Mouse (Mus musculus) MEL (cell line): ENCODE measurements around the gene Lrba. TPM values are rescaled to one million over a fixed set of nuclear protein-coding genes. Genes with fewer than 3 reads are reported as not detected.

Experiments used
- DNase-seq: peaks from one replicate; pipeline ENCODE4 v3.0.0; 2011; ENCODE audit warnings: low read depth, low spot score
- H3K27ac ChIP-seq: 2 replicates; pipeline ENCODE4 v1.5.1; 2012; ENCODE audit warnings: low read depth, mild to moderate bottlenecking, control low read depth, low read length, moderate library complexity; ENCODE audit not compliant: control insufficient read depth
- H3K27me3 ChIP-seq, 2 experiments: fragments of 150-350 bp in 1 of 2; sonication (generic) in 1 of 2; 2 replicates each; pipeline ENCODE4 v1.6.1; 2012; ENCODE audit warnings: low read length in 2 of 2, mild to moderate bottlenecking in 2 of 2, improper control_type of control experiment in 1 of 2, moderate library complexity in 1 of 2; ENCODE audit not compliant: insufficient read depth in 2 of 2, control insufficient read depth in 1 of 2
- H3K36me3 ChIP-seq, 2 experiments: 2 replicates each; pipeline ENCODE4 v1.6.1; 2012 to 2014; ENCODE audit warnings: low read length in 2 of 2, improper control_type of control experiment in 1 of 2, inconsistent platforms in 1 of 2, mild to moderate bottlenecking in 1 of 2; ENCODE audit not compliant: insufficient read depth in 2 of 2, control insufficient read depth in 1 of 2
- H3K4me1 ChIP-seq, 2 experiments: fragments of 150-350 bp in 1 of 2; sonication (generic) in 1 of 2; 2 replicates each; pipeline ENCODE4 v1.6.1; 2012; ENCODE audit warnings: low read length in 2 of 2, improper control_type of control experiment in 1 of 2, mild to moderate bottlenecking in 1 of 2; ENCODE audit not compliant: insufficient read depth in 2 of 2, control insufficient read depth in 1 of 2
- H3K4me3 ChIP-seq, 2 experiments: fragments of 150-350 bp in 1 of 2; sonication (generic) in 1 of 2; 2 replicates each; pipeline ENCODE4 v1.5.1; 2012; ENCODE audit warnings: low read depth in 2 of 2, low read length in 2 of 2, mild to moderate bottlenecking in 2 of 2, moderate library complexity in 2 of 2, control low read depth in 1 of 2, improper control_type of control experiment in 1 of 2; ENCODE audit not compliant: control insufficient read depth in 1 of 2, insufficient read depth in 1 of 2
- H3K79me2 ChIP-seq: 2 replicates; pipeline ENCODE4 v1.6.1; 2012; ENCODE audit warnings: mild to moderate bottlenecking, low read length, moderate library complexity; ENCODE audit not compliant: control insufficient read depth, poor library complexity, insufficient read depth
- H3K9ac ChIP-seq: 2 replicates; pipeline ENCODE4 v1.6.1; 2012; ENCODE audit warnings: low read depth, mild to moderate bottlenecking, control low read depth, low read length, moderate library complexity; ENCODE audit not compliant: control insufficient read depth, poor library complexity, severe bottlenecking
- H3K9me3 ChIP-seq: fragments of 150-350 bp; sonication (generic); replicated peaks from 2 replicates; pipeline ENCODE4 v1.6.1; 2012; ENCODE audit warnings: mild to moderate bottlenecking, low read length, improper control_type of control experiment, moderate library complexity; ENCODE audit not compliant: insufficient read depth
- BHLHE40 ChIP-seq: IDR thresholded peaks from 2 replicates; pipeline ENCODE4 v1.6.1; 2012; ENCODE audit warnings: low read depth, mild to moderate bottlenecking, inconsistent platforms, low read length, improper control_type of control experiment, borderline replicate concordance
- HCFC1 ChIP-seq: IDR thresholded peaks from 2 replicates; pipeline ENCODE4 v1.6.1; 2012; ENCODE audit warnings: low read depth, mild to moderate bottlenecking, inconsistent platforms, low read length, improper control_type of control experiment, moderate library complexity
- JUND ChIP-seq: IDR thresholded peaks from 2 replicates; pipeline ENCODE4 v1.6.1; 2011; ENCODE audit warnings: low read depth, mild to moderate bottlenecking, improper control_type of control experiment, low read length
- MAX ChIP-seq: IDR thresholded peaks from 2 replicates; pipeline ENCODE4 v1.6.1; 2011; ENCODE audit warnings: low read length, improper control_type of control experiment
- MAZ ChIP-seq: IDR thresholded peaks from 2 replicates; pipeline ENCODE4 v1.6.1; 2012; ENCODE audit warnings: low read depth, mild to moderate bottlenecking, inconsistent platforms, low read length, improper control_type of control experiment
- MXI1 ChIP-seq: IDR thresholded peaks from 2 replicates; pipeline ENCODE4 v1.6.1; 2011; ENCODE audit warnings: mild to moderate bottlenecking, low read depth, low read length, improper control_type of control experiment
- MYB ChIP-seq: IDR thresholded peaks from 2 replicates; pipeline ENCODE4 v1.6.1; 2011; ENCODE audit warnings: mild to moderate bottlenecking, low read depth, low read length, improper control_type of control experiment
- MYC ChIP-seq: IDR thresholded peaks from 2 replicates; pipeline ENCODE4 v1.6.1; 2011; ENCODE audit warnings: low read depth, mild to moderate bottlenecking, low read length, improper control_type of control experiment, moderate library complexity
- NELFE ChIP-seq: IDR thresholded peaks from 2 replicates; pipeline ENCODE4 v1.6.1; 2011; ENCODE audit warnings: low read depth, low read length, improper control_type of control experiment
- NRF1 ChIP-seq: IDR thresholded peaks from 2 replicates; pipeline ENCODE4 v1.6.1; 2014; ENCODE audit warnings: low read depth, mild to moderate bottlenecking, inconsistent platforms, low read length, improper control_type of control experiment, moderate library complexity; ENCODE audit not compliant: poor library complexity, insufficient read depth, severe bottlenecking
- POLR2AphosphoS2 ChIP-seq: IDR thresholded peaks from 2 replicates; pipeline ENCODE4 v1.6.1; 2011; ENCODE audit warnings: low read length, improper control_type of control experiment
- RAD21 ChIP-seq: IDR thresholded peaks from 2 replicates; pipeline ENCODE4 v1.6.1; 2011; ENCODE audit warnings: mild to moderate bottlenecking, low read depth, low read length, improper control_type of control experiment
- SIN3A ChIP-seq: IDR thresholded peaks from 2 replicates; pipeline ENCODE4 v1.6.1; 2012; ENCODE audit warnings: low read length, improper control_type of control experiment, inconsistent platforms
- TBP ChIP-seq: IDR thresholded peaks from 2 replicates; pipeline ENCODE4 v1.8.0; 2011; ENCODE audit warnings: low read depth, low read length, improper control_type of control experiment
- UBTF ChIP-seq: IDR thresholded peaks from 2 replicates; pipeline ENCODE4 v1.6.1; 2012; ENCODE audit warnings: low read depth, mild to moderate bottlenecking, inconsistent platforms, low read length, improper control_type of control experiment, moderate library complexity, borderline replicate concordance; ENCODE audit not compliant: insufficient read depth
- ZC3H11A ChIP-seq: IDR thresholded peaks from 2 replicates; pipeline ENCODE4 v1.6.1; 2012; ENCODE audit warnings: low read depth, mild to moderate bottlenecking, inconsistent platforms, low read length, improper control_type of control experiment
- ZMIZ1 ChIP-seq: IDR thresholded peaks from 2 replicates; pipeline ENCODE4 v1.6.1; 2012; ENCODE audit warnings: low read depth, mild to moderate bottlenecking, inconsistent platforms, low read length, improper control_type of control experiment, moderate library complexity
- polyA plus RNA-seq, 2 experiments: library from polyadenylated mRNA; stranded (reverse) in 1 of 2; unstranded in 1 of 2; fragments of >175 nt in 1 of 2; fragments of >200 nt in 1 of 2; gene quantifications; 2 replicates each; pipeline versions ENCODE4 v1.2.1 to v1.2.4; 2012; ENCODE audit warnings: low replicate concordance in 2 of 2, low read depth in 1 of 2; ENCODE audit not compliant: insufficient read length in 2 of 2, insufficient read depth in 1 of 2, missing spikeins in 1 of 2
- total RNA-seq: library from RNA; depleted of rRNA; stranded (reverse); fragments of 300-350 nt; gene quantifications from 2 replicates; pipeline ENCODE4 v1.2.3, GENCODE M21; 2012

The Lrba gene
- total and polyA plus RNA-seq, 3 experiments, result 10.9 to 17.9 TPM; not detected in 1

GRCm38 (mm10) chr3:86812689-86813088, 588.2 kb downstream of the Lrba start (continued):
- TF ChIP-seq RAD21, result peak; percentile 95

- H3K4me1 ChIP-seq, result no peaks in the 10 kb centered on the region
- no peak for TF ChIP-seq SIN3A
- TF ChIP-seq MYB, result no peak
- TF ChIP-seq MXI1, result no peak
- TF ChIP-seq NELFE, result no peak
- no peak for TF ChIP-seq BHLHE40
- no peak for TF ChIP-seq ZMIZ1
- TF ChIP-seq MAZ, result no peak
- no peak for TF ChIP-seq HCFC1
- no peak for TF ChIP-seq NRF1
- no peak for TF ChIP-seq JUND
- TF ChIP-seq MAX, result no peak
- TF ChIP-seq MYC, result no peak
- TF ChIP-seq TBP, result no peak
- TF ChIP-seq, all 39 proteins: peak for 0
- DNase-seq, result no peak
- Histone ChIP-seq H3K4me3 (no peak overlapping the region), H3K27me3 (peaks cover 0 to 9% of the 10 kb centered on the region in 2 experiments; a peak in 3 of 4 replicates), H3K9ac (no peak overlapping the region), H3K27ac (no peak overlapping the region), H3K79me2 (no peaks in the 10 kb centered on the region), H3K36me3 (no peaks in the 10 kb centered on the region), H3K9me3 (no peaks in the 10 kb centered on the region)
Observed at GRCm38 (mm10) chr3:86818001-86818585, 593.6 kb downstream of the Lrba start.

GRCm38 (mm10) chr3:86819372-86819771, 594.9 kb downstream of the Lrba start:
- DNase-seq, result no peak
- H3K79me2 ChIP-seq, result no peaks in the 10 kb centered on the region

More at GRCm38 (mm10) chr3:86819372-86819771, 594.9 kb downstream of the Lrba start:
- Histone ChIP-seq H3K27me3 (peaks cover 0 to 9% of the 10 kb centered on the region in 2 experiments; a peak in 3 of 4 replicates), H3K4me1 (no peaks in the 10 kb centered on the region), H3K4me3 (no peak overlapping the region), H3K27ac (no peak overlapping the region), H3K36me3 (no peaks in the 10 kb centered on the region), H3K9ac (no peak overlapping the region), H3K9me3 (no peaks in the 10 kb centered on the region)
- TF ChIP-seq ZC3H11A (no peak), MAX (no peak), NRF1 (no peak), MXI1 (no peak), POLR2AphosphoS2 (no peak), UBTF (no peak)
- TF ChIP-seq, all 39 proteins: peak for 0
